Mouse (Mus musculus): ENCODE results near the gene Nfe2l1. TPM values are rescaled to one million over a fixed set of nuclear protein-coding genes. Genes with fewer than 3 reads are reported as not detected.
"Not testable (repeated sequence)": the region's sequence is repeated elsewhere in the genome, so short reads cannot be mapped to it uniquely, and the experiment has no call there.

Nfe2l1 gene
- polyA plus RNA-seq, 1 experiment from 2014 or later = 81.8 TPM

DNA sequence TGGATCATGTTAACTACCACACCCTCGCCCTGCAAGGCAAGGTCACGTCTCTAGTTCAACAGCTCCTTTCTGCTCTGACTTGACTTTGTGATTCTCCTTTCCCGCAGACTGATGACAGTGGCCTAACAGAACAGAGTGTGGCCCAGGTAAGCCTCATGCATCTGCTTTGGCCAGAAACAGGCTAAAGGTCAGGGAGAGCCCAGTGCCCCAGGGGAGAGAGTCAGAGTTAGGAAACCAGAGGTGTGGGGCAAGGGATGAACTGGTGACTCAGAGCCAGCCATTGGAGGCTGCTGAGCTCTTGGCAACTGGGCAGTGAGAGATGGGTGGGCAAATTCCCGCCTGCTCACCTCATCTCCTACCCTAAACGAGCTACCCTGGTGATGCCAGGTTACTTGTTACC is 27.7 kb upstream of the Nfe2l1 start:
- Histone ChIP-seq H3K27me3 (ENCODE audit: control insufficient read depth, insufficient read depth, low read depth, low read length) (no peaks in the 10 kb centered on the region), H3K36me3 (ENCODE audit: control insufficient read depth, insufficient read depth, low read length) (no peaks in the 10 kb centered on the region), H3K9me3 (replicated peaks; ENCODE audit: control insufficient read depth, low read length, poor library complexity, severe bottlenecking) (no peaks in the 10 kb centered on the region), H3K4me2 (ENCODE audit: low read length) (no peak overlapping the region), H3K4me3 (ENCODE audit: low read depth, low read length) (no peak overlapping the region), H3K9ac (ENCODE audit: low read depth, low read length) (no peak overlapping the region), H3K27ac (ENCODE audit: low read length) (no peak overlapping the region), H3K4me1 (ENCODE audit: control insufficient read depth, insufficient read depth, low read length) (peaks cover 11% of the 10 kb centered on the region)
- no peak for ATAC-seq
- WGBS = 88% methylated on average over 5 of the region's 5 CpGs

GRCm38 (mm10) chr11:96849681-96850467 is 20.1 kb upstream of the Nfe2l1 start, which contains the start of gene Copz2:
Gene Copz2 (plus strand): TSS chr11:96849870.
- peak within 1 kb of the TSS; percentile 69 for H3K4me2 ChIP-seq (ENCODE audit: low read length)
- no peak within 1 kb of the TSS for H3K27ac ChIP-seq (ENCODE audit: low read length)
- ATAC-seq = no peak
- no peaks in the 10 kb centered on the region for H3K9me3 ChIP-seq (replicated peaks; ENCODE audit: control insufficient read depth, low read length, poor library complexity, severe bottlenecking)
- 0 out of 2 replicates have a peak, but pooled peaks cover 4% of the 10 kb centered on the region for H3K4me1 ChIP-seq (ENCODE audit: control insufficient read depth, insufficient read depth, low read length)
- H3K27me3 ChIP-seq (ENCODE audit: control insufficient read depth, insufficient read depth, low read depth, low read length) = peaks cover 8% of the 10 kb centered on the region; the same call in 1 of the 2 replicates
- peak within 1 kb of the TSS; percentile 32 for H3K4me3 ChIP-seq (ENCODE audit: low read depth, low read length)
- WGBS = 2% methylated on average over 41 of the region's 60 CpGs
- peak within 1 kb of the TSS; percentile 32 for H3K9ac ChIP-seq (ENCODE audit: low read depth, low read length)
- H3K36me3 ChIP-seq (ENCODE audit: control insufficient read depth, insufficient read depth, low read length) = no peaks in the 10 kb centered on the region

- not testable (repeated sequence) for H3K4me2 ChIP-seq (ENCODE audit: low read length); H3K9ac ChIP-seq (ENCODE audit: low read depth, low read length); H3K27ac ChIP-seq (ENCODE audit: low read length); H3K4me1 ChIP-seq (ENCODE audit: control insufficient read depth, insufficient read depth, low read length); H3K4me3 ChIP-seq (ENCODE audit: low read depth, low read length); H3K9me3 ChIP-seq (replicated peaks; ENCODE audit: control insufficient read depth, low read length, poor library complexity, severe bottlenecking); ATAC-seq; H3K27me3 ChIP-seq (ENCODE audit: control insufficient read depth, insufficient read depth, low read depth, low read length); H3K36me3 ChIP-seq (ENCODE audit: control insufficient read depth, insufficient read depth, low read length)
- WGBS = 77% methylated on average over 5 of the region's 5 CpGs
Observed at GRCm38 (mm10) chr11:96849145-96849544, 19.4 kb upstream of the Nfe2l1 start.

- 61% methylated on average over 9 of the region's 9 CpGs for WGBS
- Histone ChIP-seq H3K9me3 (replicated peaks; ENCODE audit: control insufficient read depth, low read length, poor library complexity, severe bottlenecking) (no peaks in the 10 kb centered on the region), H3K9ac (ENCODE audit: low read depth, low read length) (no peak overlapping the region), H3K27ac (ENCODE audit: low read length) (no peak overlapping the region), H3K4me3 (ENCODE audit: low read depth, low read length) (no peak overlapping the region), H3K27me3 (ENCODE audit: control insufficient read depth, insufficient read depth, low read depth, low read length) (peaks cover 8% of the 10 kb centered on the region; the same call in 1 of the 2 replicates), H3K36me3 (ENCODE audit: control insufficient read depth, insufficient read depth, low read length) (no peaks in the 10 kb centered on the region), H3K4me2 (ENCODE audit: low read length) (no peak overlapping the region), H3K4me1 (ENCODE audit: control insufficient read depth, insufficient read depth, low read length) (0 out of 2 replicates have a peak, but pooled peaks cover 4% of the 10 kb centered on the region)
- no peak for ATAC-seq
Observed at GRCm38 (mm10) chr11:96848694-96849093, 18.9 kb upstream of the Nfe2l1 start.

DNA sequence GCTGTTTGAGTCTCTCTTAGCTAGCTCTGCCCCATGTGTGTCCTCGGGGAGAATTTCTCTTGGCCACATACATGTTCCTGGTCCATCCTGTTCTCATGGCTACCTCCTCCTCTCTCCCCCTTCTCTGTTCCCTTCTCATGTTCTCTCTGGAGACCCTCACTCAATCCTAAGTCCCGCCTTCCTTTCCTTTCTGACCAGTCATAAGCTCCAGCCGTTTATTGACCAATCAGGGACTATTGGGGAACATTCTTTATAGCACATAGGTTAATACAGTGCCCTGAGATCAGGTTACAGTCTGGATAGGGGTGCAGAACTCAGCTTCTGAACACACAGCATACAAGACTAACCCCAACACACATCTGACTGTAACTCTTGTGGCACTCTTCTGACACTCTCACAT is 17.5 kb upstream of the Nfe2l1 start:
- H3K9me3 ChIP-seq (replicated peaks; ENCODE audit: control insufficient read depth, low read length, poor library complexity, severe bottlenecking) = no peaks in the 10 kb centered on the region
- WGBS = 60% methylated on average over 3 of the region's 3 CpGs
- H3K4me1 ChIP-seq (ENCODE audit: control insufficient read depth, insufficient read depth, low read length) = 0 out of 2 replicates have a peak, but pooled peaks cover 4% of the 10 kb centered on the region
- H3K9ac ChIP-seq (ENCODE audit: low read depth, low read length) = no peak overlapping the region
- H3K4me2 ChIP-seq (ENCODE audit: low read length) = no peak overlapping the region
- H3K27ac ChIP-seq (ENCODE audit: low read length) = no peak overlapping the region
- no peaks in the 10 kb centered on the region for H3K36me3 ChIP-seq (ENCODE audit: control insufficient read depth, insufficient read depth, low read length)
- no peak overlapping the region for H3K4me3 ChIP-seq (ENCODE audit: low read depth, low read length)
- H3K27me3 ChIP-seq (ENCODE audit: control insufficient read depth, insufficient read depth, low read depth, low read length) = peaks cover 8% of the 10 kb centered on the region; the same call in 1 of the 2 replicates
- no peak for ATAC-seq

DNA sequence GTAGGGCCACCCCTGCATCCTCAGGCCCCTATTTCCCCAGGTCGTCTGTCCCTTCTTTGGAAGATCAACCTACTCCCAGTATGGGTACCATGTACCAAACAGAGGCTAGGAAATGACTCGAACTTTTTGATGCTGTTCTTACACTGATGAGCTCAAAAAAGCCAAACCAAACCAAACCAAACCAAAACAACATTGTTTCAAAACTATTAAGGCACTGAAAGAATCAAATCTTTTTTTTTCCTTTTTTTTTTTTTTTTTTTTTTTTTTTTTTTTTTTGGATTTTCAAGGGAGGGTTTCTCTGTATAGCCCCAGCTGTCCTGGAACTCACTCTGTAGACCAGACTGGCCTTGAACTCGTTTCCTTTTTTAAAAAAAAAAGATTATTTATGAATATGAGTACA is 13.9 kb upstream of the Nfe2l1 start:
- no peak for ATAC-seq
- WGBS = 62% methylated on average over 3 of the region's 3 CpGs
- H3K27ac ChIP-seq (ENCODE audit: low read length) = no peak overlapping the region

DNA sequence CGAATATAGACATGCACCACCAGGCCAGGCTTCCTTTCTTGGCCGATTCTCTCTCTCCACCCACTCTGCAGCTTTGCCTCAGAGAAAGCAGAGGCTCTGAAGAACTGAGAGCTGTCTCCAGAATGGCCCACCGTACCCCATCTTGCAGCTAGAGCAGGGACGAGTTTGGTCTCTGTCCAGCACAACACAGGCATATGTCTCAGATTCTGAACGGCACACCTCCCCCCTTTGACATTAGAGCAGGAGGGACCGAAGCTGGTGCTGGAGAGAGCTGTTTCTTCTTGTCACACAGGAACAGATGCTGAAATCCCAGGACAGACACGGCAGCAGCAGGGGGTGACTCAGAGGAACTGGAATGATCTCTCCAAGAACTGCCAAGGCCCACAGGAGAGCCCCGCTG is 10.5 kb upstream of the Nfe2l1 start:
- 44% methylated on average over 8 of the region's 8 CpGs for WGBS
- no peak for ATAC-seq
- H3K4me3 ChIP-seq (ENCODE audit: low read depth, low read length) = no peak overlapping the region
- no peak overlapping the region for H3K4me2 ChIP-seq (ENCODE audit: low read length)
- H3K36me3 ChIP-seq (ENCODE audit: control insufficient read depth, insufficient read depth, low read length) = no peaks in the 10 kb centered on the region
- H3K9me3 ChIP-seq (replicated peaks; ENCODE audit: control insufficient read depth, low read length, poor library complexity, severe bottlenecking) = no peaks in the 10 kb centered on the region
- H3K27ac ChIP-seq (ENCODE audit: low read length) = no peak overlapping the region
- no peaks in the 10 kb centered on the region for H3K27me3 ChIP-seq (ENCODE audit: control insufficient read depth, insufficient read depth, low read depth, low read length)
- no peak overlapping the region for H3K9ac ChIP-seq (ENCODE audit: low read depth, low read length)
- H3K4me1 ChIP-seq (ENCODE audit: control insufficient read depth, insufficient read depth, low read length) = no peaks in the 10 kb centered on the region

More for the DNA sequence above, 13.9 kb upstream of the Nfe2l1 start:
- Histone ChIP-seq H3K27me3 (ENCODE audit: control insufficient read depth, insufficient read depth, low read depth, low read length) (no peaks in the 10 kb centered on the region), H3K4me3 (ENCODE audit: low read depth, low read length) (no peak overlapping the region), H3K9me3 (replicated peaks; ENCODE audit: control insufficient read depth, low read length, poor library complexity, severe bottlenecking) (no peaks in the 10 kb centered on the region), H3K4me2 (ENCODE audit: low read length) (no peak overlapping the region), H3K4me1 (ENCODE audit: control insufficient read depth, insufficient read depth, low read length) (no peaks in the 10 kb centered on the region), H3K9ac (ENCODE audit: low read depth, low read length) (no peak overlapping the region), H3K36me3 (ENCODE audit: control insufficient read depth, insufficient read depth, low read length) (no peaks in the 10 kb centered on the region)

- WGBS = 74% methylated on average over 3 of the region's 3 CpGs
- Histone ChIP-seq H3K4me3 (ENCODE audit: low read depth, low read length) (no peak overlapping the region), H3K9me3 (replicated peaks; ENCODE audit: control insufficient read depth, low read length, poor library complexity, severe bottlenecking) (no peaks in the 10 kb centered on the region), H3K4me2 (ENCODE audit: low read length) (no peak overlapping the region), H3K36me3 (ENCODE audit: control insufficient read depth, insufficient read depth, low read length) (no peaks in the 10 kb centered on the region), H3K27me3 (ENCODE audit: control insufficient read depth, insufficient read depth, low read depth, low read length) (no peaks in the 10 kb centered on the region), H3K27ac (ENCODE audit: low read length) (no peak overlapping the region), H3K9ac (ENCODE audit: low read depth, low read length) (no peak overlapping the region), H3K4me1 (ENCODE audit: control insufficient read depth, insufficient read depth, low read length) (no peaks in the 10 kb centered on the region)
- ATAC-seq = no peak
Observed at GRCm38 (mm10) chr11:96839877-96840276, 10.1 kb upstream of the Nfe2l1 start.

DNA sequence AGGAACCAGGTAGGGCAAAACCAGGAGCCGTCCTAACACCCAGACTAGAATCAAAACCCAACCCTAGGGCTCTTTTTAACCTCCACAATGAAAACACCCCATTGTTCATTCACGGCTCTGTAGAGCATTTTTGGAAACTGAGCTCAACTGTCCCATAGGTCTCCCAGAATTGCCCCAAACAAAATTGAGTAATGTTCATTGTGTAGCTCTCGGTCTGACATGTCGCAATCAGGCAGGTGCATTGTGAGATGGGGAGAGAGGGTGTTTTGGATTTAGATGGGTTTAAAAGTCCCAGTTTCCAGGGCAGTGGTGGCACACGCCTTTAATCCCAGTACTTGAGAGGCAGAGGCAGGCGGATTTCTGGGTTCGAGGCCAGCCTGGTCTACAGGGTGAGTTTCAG is 9.7 kb upstream of the Nfe2l1 start:
- H3K9me3 ChIP-seq (replicated peaks; ENCODE audit: control insufficient read depth, low read length, poor library complexity, severe bottlenecking) = no peaks in the 10 kb centered on the region
- H3K4me3 ChIP-seq (ENCODE audit: low read depth, low read length) = no peak overlapping the region
- H3K9ac ChIP-seq (ENCODE audit: low read depth, low read length) = no peak overlapping the region
- no peaks in the 10 kb centered on the region for H3K36me3 ChIP-seq (ENCODE audit: control insufficient read depth, insufficient read depth, low read length)
- WGBS = 86% methylated on average over 7 of the region's 7 CpGs
- H3K4me2 ChIP-seq (ENCODE audit: low read length) = no peak overlapping the region
- H3K4me1 ChIP-seq (ENCODE audit: control insufficient read depth, insufficient read depth, low read length) = no peaks in the 10 kb centered on the region
- ATAC-seq = no peak
- H3K27me3 ChIP-seq (ENCODE audit: control insufficient read depth, insufficient read depth, low read depth, low read length) = no peaks in the 10 kb centered on the region
- no peak overlapping the region for H3K27ac ChIP-seq (ENCODE audit: low read length)
